Mouse (Mus musculus) right cerebral cortex, postnatal 14 days (tissue): ENCODE measurements around the gene Arfgap2.

ENCODE experiments used
- DNase-seq: peaks from one replicate; pipeline ENCODE4 v3.0.0; 2022

The Arfgap2 gene

GRCm38 (mm10) chr2:91309546-91309945 lies 44.8 kb downstream of the Arfgap2 start:
- no peak for DNase-seq

GRCm38 (mm10) chr2:91312578-91313311 lies 48.0 kb downstream of the Arfgap2 start:
- DNase-seq, result no peak

GRCm38 (mm10) chr2:91314184-91314583 lies 49.4 kb downstream of the Arfgap2 start:
- DNase-seq, result no peak

DNA sequence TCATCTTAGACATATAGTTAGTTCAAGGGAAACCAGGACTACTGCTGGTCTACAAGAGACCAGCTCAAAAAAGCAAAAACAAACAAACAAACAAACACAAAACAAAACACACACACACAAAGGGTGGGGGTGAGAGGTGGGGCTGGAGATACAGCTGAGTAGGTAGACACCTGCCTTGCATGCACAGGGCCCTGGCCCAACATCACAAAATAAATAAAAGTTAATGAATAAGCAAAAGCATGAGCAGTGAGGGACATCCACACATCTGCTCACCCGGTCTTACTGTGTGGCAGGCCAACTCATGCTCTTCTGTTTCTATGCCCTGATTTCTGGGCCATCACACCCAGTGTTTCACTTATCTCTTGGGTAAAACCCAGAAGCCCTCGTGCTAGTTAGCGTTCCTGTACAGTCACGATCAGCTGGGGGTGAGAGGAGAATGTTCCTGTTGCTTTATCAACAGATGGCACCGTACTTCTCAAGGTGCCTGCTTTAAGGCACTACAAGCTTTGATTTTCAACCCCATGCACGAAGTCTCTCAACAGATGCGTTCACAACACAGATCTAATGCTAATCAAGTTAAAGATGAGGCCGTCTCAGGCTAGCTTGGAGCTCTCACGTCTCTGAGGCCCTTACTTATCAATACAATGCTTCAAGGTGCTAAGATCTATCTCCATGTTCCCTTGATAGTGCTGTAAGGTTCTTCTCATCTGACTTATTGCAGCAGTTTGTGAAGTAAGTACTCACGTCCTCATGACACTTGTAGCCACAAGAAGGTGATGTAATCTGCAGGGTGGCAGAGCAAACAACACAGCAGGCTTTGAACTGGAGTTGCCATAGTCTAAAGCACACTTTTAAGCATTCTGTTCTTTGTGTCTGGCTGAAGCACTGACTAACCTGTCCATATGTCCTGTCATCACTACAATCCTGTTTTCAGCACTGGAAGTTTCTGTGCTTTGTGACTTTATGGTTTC lies 56.1 kb downstream of the Arfgap2 start:
- DNase-seq, result no peak

DNA sequence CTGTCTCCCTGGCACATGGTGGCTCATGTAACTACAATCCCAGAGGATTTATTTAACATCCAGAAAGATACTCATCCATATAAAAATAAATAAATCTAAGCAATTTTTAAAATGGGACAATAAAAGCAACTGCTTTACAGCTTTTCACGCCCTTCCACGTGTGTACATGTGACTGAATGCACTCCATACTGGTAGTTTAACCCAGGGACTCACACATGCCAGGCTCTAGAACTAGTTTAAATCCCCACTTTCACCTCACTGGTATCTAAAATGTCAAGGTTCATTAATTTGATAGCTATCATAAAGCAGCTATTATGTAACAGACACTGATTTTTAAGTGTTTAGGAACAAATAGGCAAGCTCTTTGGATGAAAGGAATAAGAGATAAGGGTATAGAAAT lies 57.1 kb downstream of the Arfgap2 start:
- DNase-seq, result no peak

GRCm38 (mm10) chr2:91322490-91322889 lies 57.7 kb downstream of the Arfgap2 start:
- DNase-seq, result no peak

DNA sequence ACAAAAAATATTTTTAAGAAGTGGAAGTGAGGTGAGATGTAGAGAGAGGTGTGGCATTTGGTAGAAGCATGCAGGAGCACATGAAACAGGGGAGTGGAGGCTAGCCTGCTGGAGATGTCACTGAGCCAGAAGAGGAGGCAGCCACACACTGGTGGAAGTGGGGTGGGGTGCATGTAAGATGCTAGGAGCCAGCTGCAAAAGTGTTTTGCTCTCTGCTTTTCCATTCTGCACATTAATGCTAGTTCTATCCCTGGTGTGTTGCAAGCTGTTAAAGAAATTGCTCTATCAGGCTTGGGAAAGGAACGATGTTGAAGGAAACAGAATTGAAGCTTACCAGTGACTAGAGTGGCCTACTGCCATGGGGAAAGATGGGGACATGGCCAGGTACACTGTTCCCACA lies 59.6 kb downstream of the Arfgap2 start:
- DNase-seq, result no peak

- no peak for DNase-seq
Measured at GRCm38 (mm10) chr2:91324761-91325421, 60.1 kb downstream of the Arfgap2 start.
